In genomic region chr9:65884564-65885315, GRCm38 (mm10) we compare ENCODE assay signal across 7 mouse cellular contexts. TPM values are rescaled to one million over a fixed set of nuclear protein-coding genes. Genes with fewer than 3 reads are reported as not detected.
A peak's percentile ranks its signal among the peaks of the same experiment; 100 is the strongest.
DNase-seq lines count a peak whose midpoint lies in the region; ATAC-seq lines count a peak whose summit lies in the region.

No protein-coding gene starts in this region.

- peak overlapping the region; percentile 62 for H3K4me2 ChIP-seq in embryonic facial prominence, embryonic 12.5 days (replicated peaks)
- H3K4me2 ChIP-seq in limb, embryonic 13.5 days (replicated peaks) = peak overlapping the region; percentile 70
- peak overlapping the region; percentile 57 for H3K4me2 ChIP-seq in midbrain, embryonic 16.5 days (ENCODE audit: low read length)

- no peaks in the 10 kb centered on the region for H3K9me3 ChIP-seq in embryonic facial prominence, embryonic 12.5 days
- H3K9me3 ChIP-seq in limb, embryonic 13.5 days = no peaks in the 10 kb centered on the region
- no peaks in the 10 kb centered on the region for H3K9me3 ChIP-seq in midbrain, embryonic 16.5 days (replicated peaks; ENCODE audit: control insufficient read depth, low read length, poor library complexity, severe bottlenecking)

- ATAC-seq in embryonic facial prominence, embryonic 12.5 days (ENCODE audit: insufficient number of reproducible peaks, insufficient read depth, low FRiP score, low TSS enrichment) = peak; percentile 94
- ATAC-seq in limb, embryonic 13.5 days (ENCODE audit: low FRiP score, low read depth) = peak; percentile 97
- ATAC-seq in midbrain, embryonic 16.5 days = peak; percentile 97

- peak overlapping the region; percentile 56 for H3K4me3 ChIP-seq in embryonic facial prominence, embryonic 12.5 days
- H3K4me3 ChIP-seq in limb, embryonic 13.5 days = peak overlapping the region; percentile 72
- peak overlapping the region; percentile 50 for H3K4me3 ChIP-seq in midbrain, embryonic 16.5 days (ENCODE audit: low read depth, low read length)

- WGBS in embryonic facial prominence, embryonic 12.5 days = under 1% methylated on average over 37 of the region's 37 CpGs
- WGBS in limb, embryonic 13.5 days = under 1% methylated on average over 37 of the region's 37 CpGs
- WGBS in midbrain, embryonic 16.5 days = under 1% methylated on average over 37 of the region's 37 CpGs

- peak overlapping the region; percentile 81 for H3K27ac ChIP-seq in embryonic facial prominence, embryonic 12.5 days
- peak overlapping the region; percentile 75 for H3K27ac ChIP-seq in limb, embryonic 13.5 days
- peak overlapping the region; percentile 72 for H3K27ac ChIP-seq in midbrain, embryonic 16.5 days (ENCODE audit: low read length)

- H3K4me1 ChIP-seq in embryonic facial prominence, embryonic 12.5 days = peaks cover 3% of the 10 kb centered on the region; the same call in 1 of the 2 replicates
- peaks cover 7% of the 10 kb centered on the region for H3K4me1 ChIP-seq in limb, embryonic 13.5 days
- H3K4me1 ChIP-seq in midbrain, embryonic 16.5 days (ENCODE audit: control insufficient read depth, insufficient read depth, low read length) = peaks cover 8% of the 10 kb centered on the region; the same call in 1 of the 2 replicates

- 0 out of 2 replicates have a peak, but pooled peaks cover 7% of the 10 kb centered on the region for H3K36me3 ChIP-seq in embryonic facial prominence, embryonic 12.5 days
- peaks cover 6% of the 10 kb centered on the region for H3K36me3 ChIP-seq in limb, embryonic 13.5 days
- H3K36me3 ChIP-seq in midbrain, embryonic 16.5 days (ENCODE audit: control insufficient read depth, insufficient read depth, low read length) = no peaks in the 10 kb centered on the region

- no peaks in the 10 kb centered on the region for H3K27me3 ChIP-seq in embryonic facial prominence, embryonic 12.5 days
- H3K27me3 ChIP-seq in limb, embryonic 13.5 days = no peaks in the 10 kb centered on the region
- H3K27me3 ChIP-seq in midbrain, embryonic 16.5 days (ENCODE audit: control insufficient read depth, insufficient read depth, low read depth, low read length) = no peaks in the 10 kb centered on the region

- H3K9ac ChIP-seq in embryonic facial prominence, embryonic 12.5 days = peak overlapping the region; percentile 73
- peak overlapping the region; percentile 75 for H3K9ac ChIP-seq in limb, embryonic 13.5 days
- H3K9ac ChIP-seq in midbrain, embryonic 16.5 days (ENCODE audit: low read depth, low read length) = peak overlapping the region; percentile 60

- peak; percentile 92 for DNase-seq in adrenal gland, postnatal 25 days
- DNase-seq in heart, adult 18-20 months = peak; percentile 93 to 94
- peak; percentile 84 to 89 for DNase-seq in kidney, adult 8-10 months
- DNase-seq in spleen, postnatal 10 days (ENCODE audit: low spot score in 2 of 2) = peak; percentile 87 to 92

RNA-seq across cellular contexts. Expression of gene Pclaf, which starts 5.3 kb away (rescaled TPM):
- total RNA-seq in adrenal gland, postnatal 25 days (2021) = 9.4 and 9.8 TPM in 2 replicates
- polyA plus RNA-seq in embryonic facial prominence, embryonic 12.5 days (2016; fragmentation: Nextera tagmentation; extraction: Ambion mirVana) = 211 and 227 TPM in 2 replicates
- total RNA-seq in heart, adult 18-20 months (2021) = under 1 TPM; 0.47 to 0.57 TPM
- polyA plus RNA-seq in limb, embryonic 13.5 days (2015; fragmentation: Nextera tagmentation; extraction: Ambion mirVana) = 207 and 211 TPM in 2 replicates
- polyA plus RNA-seq in midbrain, embryonic 16.5 days (2015; fragmentation: Nextera tagmentation; extraction: Ambion mirVana) = 13.7 and 17.6 TPM in 2 replicates

RNA-seq across cellular contexts. Expression of gene Trip4, which starts 23.9 kb away (rescaled TPM):
- total RNA-seq in adrenal gland, postnatal 25 days (2021) = 37.2 and 47.8 TPM in 2 replicates
- polyA plus RNA-seq in embryonic facial prominence, embryonic 12.5 days (2016; fragmentation: Nextera tagmentation; extraction: Ambion mirVana) = 40.9 and 41.5 TPM in 2 replicates
- total RNA-seq in heart, adult 18-20 months (2021) = 10 to 100 TPM; 15.3 to 16.5 TPM
- polyA plus RNA-seq in limb, embryonic 13.5 days (2015; fragmentation: Nextera tagmentation; extraction: Ambion mirVana) = 39.8 and 41.1 TPM in 2 replicates
- 33.8 and 35.8 TPM in 2 replicates for polyA plus RNA-seq in midbrain, embryonic 16.5 days (2015; fragmentation: Nextera tagmentation; extraction: Ambion mirVana)

RNA-seq across cellular contexts. Expression of gene Csnk1g1, which starts 24.0 kb away (rescaled TPM):
- total RNA-seq in adrenal gland, postnatal 25 days (2021) = 22.3 and 25.5 TPM in 2 replicates
- polyA plus RNA-seq in embryonic facial prominence, embryonic 12.5 days (2016; fragmentation: Nextera tagmentation; extraction: Ambion mirVana) = 19.3 and 21.0 TPM in 2 replicates
- total RNA-seq in heart, adult 18-20 months (2021) = 1 to 10 TPM; 8.5 to 8.8 TPM
- 18.6 and 18.8 TPM in 2 replicates for polyA plus RNA-seq in limb, embryonic 13.5 days (2015; fragmentation: Nextera tagmentation; extraction: Ambion mirVana)
- polyA plus RNA-seq in midbrain, embryonic 16.5 days (2015; fragmentation: Nextera tagmentation; extraction: Ambion mirVana) = 23.1 and 26.6 TPM in 2 replicates

RNA-seq across cellular contexts. Expression of gene Zfp609, which starts 57.4 kb away (rescaled TPM):
- total RNA-seq in adrenal gland, postnatal 25 days (2021) = 35.1 and 35.7 TPM in 2 replicates
- 9.3 and 10.1 TPM in 2 replicates for polyA plus RNA-seq in embryonic facial prominence, embryonic 12.5 days (2016; fragmentation: Nextera tagmentation; extraction: Ambion mirVana)
- 10 to 100 TPM; 19.2 to 22.4 TPM for total RNA-seq in heart, adult 18-20 months (2021)
- polyA plus RNA-seq in limb, embryonic 13.5 days (2015; fragmentation: Nextera tagmentation; extraction: Ambion mirVana) = 7.2 and 8.1 TPM in 2 replicates
- polyA plus RNA-seq in midbrain, embryonic 16.5 days (2015; fragmentation: Nextera tagmentation; extraction: Ambion mirVana) = 6.6 and 6.8 TPM in 2 replicates

Comparison
In these comparisons a context has a peak if more than half of its experiments do, and no peak if none do; other contexts are left out.
1. Peak in every context shown above with its lines: DNase-seq, ATAC-seq, H3K4me3 ChIP-seq and H3K27ac ChIP-seq.
2. RNA of gene Pclaf, which starts 5.3 kb away (polyA plus RNA-seq): 211 to 227 TPM in embryonic facial prominence, embryonic 12.5 days and 207 to 211 TPM in limb, embryonic 13.5 days; 13.7 to 17.6 TPM in midbrain, embryonic 16.5 days; every median in the first group is over 10 times any median in the second.